Mouse (Mus musculus) urinary bladder, postnatal 25 days (tissue): ENCODE results near the gene Mast4.

Experiments
- DNase-seq: peaks from one replicate; pipeline ENCODE4 v3.0.0; 2022; ENCODE audit warnings: low spot score

Mast4 gene

GRCm38 (mm10) chr13:102689201-102690090 lies 644.9 kb downstream of the Mast4 start:
- no peak for DNase-seq

- no peak for DNase-seq
Measured at GRCm38 (mm10) chr13:102688121-102688520, 646.2 kb downstream of the Mast4 start.

GRCm38 (mm10) chr13:102684890-102685289 lies 649.4 kb downstream of the Mast4 start:
- DNase-seq = no peak
